Mouse (Mus musculus) cerebellum, adult 2 months (tissue): ENCODE results near the gene Mapk8ip2.

ENCODE experiments used
- CTCF ChIP-seq: fragments of 200-500 bp; IDR thresholded peaks from 2 replicates; pipeline ENCODE4 v1.5.1; 2011; ENCODE audit warnings: low read depth, mild to moderate bottlenecking, control low read depth, low read length, moderate library complexity, borderline replicate concordance; ENCODE audit not compliant: insufficient read depth
- POLR2A ChIP-seq: fragments of 200-500 bp; IDR thresholded peaks from 2 replicates; pipeline ENCODE4 v1.6.1; 2011; ENCODE audit warnings: low read length, control low read depth, borderline replicate concordance; ENCODE audit not compliant: insufficient read depth

GRCm38 (mm10) chr15:89421938-89422337 lies 31.8 kb upstream of the Mapk8ip2 start:
- TF ChIP-seq CTCF (no peak), POLR2A (no peak)
